Mouse (Mus musculus) myocyte (in vitro differentiated cells): ENCODE results near the gene Hfe.

Source experiments
- POLR2A ChIP-seq: IDR thresholded peaks from one replicate; pipeline ENCODE4 v1.6.1; 2011; ENCODE audit warnings: low read depth, mild to moderate bottlenecking, control low read depth, moderate library complexity; ENCODE audit not compliant: insufficient read length
- TCF12 ChIP-seq: IDR thresholded peaks from one replicate; pipeline ENCODE4 v1.6.1; 2011; ENCODE audit warnings: mild to moderate bottlenecking, control low read depth; ENCODE audit not compliant: poor library complexity, insufficient read depth, severe bottlenecking

- TF ChIP-seq POLR2A (no peak), TCF12 (no peak)
Observed at GRCm38 (mm10) chr13:23710374-23711089, at the start of gene Hfe.
